Mouse (Mus musculus): ENCODE measurements around the gene Rps6kc1.

- TF ChIP-seq TAL1 (IDR thresholded peaks at IDR 0.05; ENCODE audit: low read length) (no peak), GATA1 (IDR thresholded peaks at IDR 0.05; ENCODE audit: low read length) (no peak)
Observed at GRCm38 (mm10) chr1:190748937-190749336, 162.6 kb downstream of the Rps6kc1 start.

Measured in erythroblast, embryonic 14.5 days (primary cell).